Mouse (Mus musculus): ENCODE data around the gene Fhit.

Gene Fhit

DNA sequence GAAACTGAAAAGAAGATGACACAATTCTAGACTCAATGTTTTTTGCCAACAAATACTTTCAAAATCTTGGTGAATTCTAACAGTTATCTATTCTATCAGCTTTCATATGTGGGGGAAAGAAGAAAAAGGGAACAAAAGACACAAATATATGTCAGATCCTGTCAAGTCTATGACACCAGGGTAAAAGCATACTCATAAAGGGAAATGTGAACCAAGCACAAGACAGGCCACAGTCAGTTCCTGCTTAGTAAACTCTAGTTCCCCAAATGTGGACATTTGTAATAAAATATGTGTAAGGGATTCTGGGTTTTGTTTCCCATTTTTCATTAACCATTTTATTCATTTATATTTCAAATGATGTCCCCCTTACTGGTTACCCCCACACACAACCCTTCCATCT, 1022.5 kb downstream of the Fhit start:
- DNase-seq (ENCODE audit: low spot score in 2 of 2), result no peak

DNA sequence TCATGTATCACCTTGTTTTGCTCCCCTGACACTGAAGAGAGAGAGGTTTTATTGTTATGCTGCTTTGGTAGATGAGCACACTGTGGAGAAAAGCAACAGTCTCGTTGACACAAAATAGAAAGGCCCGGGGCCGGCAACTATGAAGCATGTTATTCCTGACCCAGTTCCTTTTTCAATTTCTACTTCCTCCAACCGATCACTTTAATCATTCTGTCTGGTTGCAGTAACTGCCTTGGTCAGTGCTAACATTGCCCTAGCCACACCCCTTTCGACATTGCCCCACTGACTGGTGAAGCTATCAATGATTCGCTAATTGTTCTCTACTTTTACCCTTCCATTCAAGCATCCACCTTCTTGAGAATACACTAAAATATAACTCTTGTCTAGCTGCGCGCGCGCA, 1028.0 kb downstream of the Fhit start:
- DNase-seq (ENCODE audit: low spot score in 2 of 2), result no peak

DNA sequence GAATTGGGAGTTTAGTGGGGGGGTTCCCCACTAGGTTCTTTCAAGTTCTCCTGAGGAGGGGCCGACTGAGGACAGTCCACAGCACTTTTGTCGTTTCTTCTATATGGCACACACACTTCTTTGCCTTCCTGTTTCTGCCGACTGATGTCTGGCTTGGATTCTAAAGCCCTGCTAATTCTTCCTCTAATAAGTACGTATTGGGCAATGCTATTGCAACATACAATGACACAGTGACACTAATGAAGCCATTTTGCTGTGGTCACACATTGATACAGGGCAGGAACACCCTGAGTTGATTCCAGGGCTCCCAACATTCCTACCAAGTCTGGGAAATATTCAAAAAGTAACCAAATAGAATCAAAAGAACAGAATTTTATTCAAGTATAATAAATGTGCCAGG, 1032.2 kb downstream of the Fhit start:
- DNase-seq (ENCODE audit: low spot score in 2 of 2), result no peak

DNA sequence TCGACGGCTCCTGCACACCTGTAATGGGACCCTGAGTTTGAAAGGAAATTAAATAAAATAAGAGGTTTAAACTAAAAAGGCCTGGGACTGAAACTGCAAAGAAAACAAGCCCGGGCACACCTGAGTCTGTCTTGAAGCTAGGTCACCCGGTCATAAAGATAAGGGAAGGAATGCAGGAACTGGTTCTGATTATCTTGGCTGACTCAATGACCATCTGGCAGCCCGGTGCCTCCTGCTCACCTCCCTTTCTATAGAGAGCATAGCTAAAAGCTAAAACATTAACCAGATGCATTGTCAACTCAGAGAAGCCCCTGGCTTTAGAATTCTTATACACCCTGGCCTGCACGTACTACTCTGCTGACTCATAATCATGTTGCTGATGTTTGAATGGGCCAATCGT, 1032.7 kb downstream of the Fhit start:
- DNase-seq (ENCODE audit: low spot score in 2 of 2), result no peak

DNA sequence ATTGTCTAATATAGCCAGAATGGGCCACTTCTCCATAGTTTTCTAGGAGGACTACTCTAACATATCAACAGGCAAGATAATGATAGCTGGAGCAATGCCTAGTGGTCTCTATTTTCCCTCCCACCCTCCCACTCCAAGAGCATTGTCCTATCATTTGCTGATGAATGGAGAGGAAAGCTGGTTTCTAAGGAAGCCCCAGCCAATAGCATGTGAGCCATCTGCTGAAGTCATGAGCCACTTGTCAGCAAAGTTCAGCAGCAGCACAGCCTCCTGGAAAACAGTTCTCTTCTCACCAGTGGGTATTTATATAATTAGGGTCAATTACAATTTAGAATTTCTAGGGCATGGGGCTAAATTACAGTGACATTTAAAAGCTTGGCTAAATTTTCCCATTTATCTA, 1035.3 kb downstream of the Fhit start:
- DNase-seq (ENCODE audit: low spot score in 2 of 2), result no peak

DNA sequence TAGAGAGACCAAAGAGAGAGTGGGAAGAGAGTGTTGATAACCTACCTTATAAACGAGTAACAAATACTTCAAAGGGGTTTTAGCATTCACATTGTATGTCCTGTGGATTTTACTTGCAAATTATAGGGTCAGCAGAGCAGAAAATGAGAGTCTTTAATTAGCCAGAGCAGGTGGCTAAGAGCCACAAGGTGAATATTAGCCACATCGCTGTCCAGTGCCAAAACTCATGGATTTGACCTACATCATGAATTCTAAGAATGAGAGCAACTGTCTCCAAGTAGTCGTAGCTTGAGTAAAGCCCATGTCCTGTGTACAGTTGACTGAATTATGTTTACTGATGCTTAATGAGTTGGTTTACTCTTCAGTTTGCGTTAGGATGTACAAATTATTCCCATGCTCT, 1039.7 kb downstream of the Fhit start:
- no peak for DNase-seq (ENCODE audit: low spot score in 2 of 2)

DNA sequence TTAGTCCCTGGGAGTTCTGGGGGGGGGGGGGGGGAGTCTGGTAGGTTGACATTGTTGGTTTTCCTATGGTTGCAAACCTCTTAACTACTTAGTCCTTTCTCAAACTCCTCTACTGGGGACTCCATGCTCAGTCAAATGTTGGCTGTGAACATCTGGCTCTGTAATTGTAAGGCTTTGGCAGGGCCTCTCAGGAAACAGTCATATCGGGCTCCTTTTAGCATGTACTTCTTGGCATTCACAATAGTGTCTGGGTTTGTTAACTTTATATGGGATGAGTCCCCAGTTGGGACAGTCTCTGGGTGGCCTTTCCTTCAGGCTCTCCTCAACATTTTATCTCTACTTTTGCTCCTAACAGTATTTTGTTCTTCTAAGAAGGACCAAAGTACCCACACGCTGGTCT, 1065.6 kb downstream of the Fhit start:
- DNase-seq (ENCODE audit: low spot score in 2 of 2), result no peak

DNA sequence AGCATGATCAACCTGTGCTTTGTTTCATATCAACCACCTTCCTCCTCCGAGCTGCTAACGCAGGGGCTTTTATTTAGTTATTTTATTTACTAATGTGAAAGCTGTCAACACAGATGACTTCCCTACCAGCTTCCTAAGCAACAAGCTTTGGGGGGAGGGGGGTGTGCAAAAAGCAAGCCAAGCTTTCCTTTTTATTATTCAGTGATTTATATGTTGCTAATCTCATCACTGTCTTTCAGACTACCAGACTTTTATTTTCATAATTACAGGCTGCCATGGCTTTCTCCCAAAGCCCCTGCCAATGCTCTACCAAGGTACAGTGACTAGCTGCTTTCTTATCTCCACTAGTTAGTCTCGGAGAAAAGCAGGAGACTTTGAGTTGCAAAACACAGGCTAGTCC, 1082.8 kb downstream of the Fhit start:
- DNase-seq (ENCODE audit: low spot score in 2 of 2), result no peak

DNA sequence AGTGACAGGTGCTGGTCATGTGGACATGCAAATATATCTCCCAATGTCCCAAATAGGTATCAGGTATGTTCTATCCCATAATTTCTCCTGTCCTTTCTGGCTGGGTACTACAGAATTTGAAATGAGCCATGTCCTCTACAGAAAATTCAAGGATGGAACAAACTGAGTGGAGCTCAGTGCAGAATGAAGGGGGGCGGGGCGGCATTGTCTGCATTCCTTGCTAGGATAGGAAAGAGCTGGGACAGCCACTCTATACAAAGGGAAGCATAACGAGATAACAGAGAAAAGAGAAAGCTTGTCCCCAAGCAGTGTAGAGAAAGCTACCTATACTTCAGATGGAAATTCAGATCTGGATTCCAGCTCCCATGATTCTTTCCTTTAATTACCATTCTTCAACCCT, 1111.9 kb downstream of the Fhit start:
- DNase-seq (ENCODE audit: low spot score in 2 of 2), result no peak

DNA sequence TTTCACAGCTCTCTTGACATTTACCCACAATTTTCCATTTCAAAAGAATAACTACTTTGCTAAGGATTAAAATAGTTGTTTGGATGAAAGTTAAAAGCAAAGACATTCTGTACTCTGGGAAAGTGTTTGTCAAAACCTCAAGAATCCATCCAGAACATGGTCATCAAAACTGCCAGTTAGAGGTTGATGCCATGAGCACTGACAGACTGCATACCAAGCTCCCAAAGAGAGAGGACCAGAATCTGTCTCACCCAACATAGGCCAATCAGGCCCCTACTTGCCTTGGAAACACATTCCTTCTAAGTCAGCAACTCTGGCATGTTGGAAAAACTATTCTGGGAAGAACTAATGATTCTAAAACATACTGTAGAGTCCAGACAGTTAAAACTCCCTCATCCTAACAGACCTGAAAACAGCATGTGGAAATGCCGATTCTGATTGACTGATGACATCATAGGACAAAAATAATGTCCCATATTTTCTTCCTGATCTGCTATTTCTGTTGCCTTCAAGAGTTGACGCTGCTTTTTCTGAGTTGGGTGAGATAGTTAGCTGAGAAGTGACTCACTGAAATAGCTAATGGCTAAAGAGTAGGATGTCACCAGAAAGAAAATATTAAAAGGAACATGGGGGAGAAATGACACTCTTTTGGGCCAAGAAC, 1114.6 kb downstream of the Fhit start:
- no peak for DNase-seq (ENCODE audit: low spot score in 2 of 2)

DNA sequence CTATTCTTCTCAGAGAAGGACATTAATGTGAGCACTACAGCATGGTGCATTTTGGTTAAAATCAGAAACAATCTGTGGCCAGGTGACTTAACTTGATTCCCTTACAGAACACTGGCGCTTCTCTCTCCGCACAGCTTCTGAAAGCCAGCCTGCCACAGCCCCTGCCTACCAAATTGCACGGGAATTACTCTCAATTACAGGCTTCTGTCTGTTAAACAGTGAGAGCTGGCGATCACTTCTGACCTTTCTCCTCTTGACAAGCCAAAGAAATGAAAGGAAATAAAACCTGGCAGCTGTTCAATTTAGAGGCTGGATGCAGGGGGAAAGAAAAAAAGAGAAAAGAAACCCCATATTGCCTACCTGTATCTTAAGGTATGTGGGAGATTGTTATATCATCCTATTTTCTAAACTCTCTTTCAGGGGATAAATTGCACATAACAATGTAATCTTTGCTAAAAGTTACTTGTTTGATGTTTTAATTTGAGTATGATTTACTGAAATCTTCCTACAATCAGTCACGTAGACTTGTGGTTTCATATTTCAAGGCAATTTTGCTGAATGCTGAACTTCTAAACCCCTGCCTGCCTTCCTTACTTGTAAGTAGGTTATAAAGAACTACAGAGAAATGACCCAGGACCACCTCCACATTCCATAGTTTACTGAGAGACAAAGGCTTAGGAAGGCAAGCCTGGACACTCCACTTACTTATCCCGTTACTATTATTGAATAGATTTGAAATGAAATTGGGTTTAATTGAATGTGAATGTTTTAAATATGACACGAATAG, 1115.3 kb downstream of the Fhit start:
- DNase-seq (ENCODE audit: low spot score in 2 of 2), result no peak

DNA sequence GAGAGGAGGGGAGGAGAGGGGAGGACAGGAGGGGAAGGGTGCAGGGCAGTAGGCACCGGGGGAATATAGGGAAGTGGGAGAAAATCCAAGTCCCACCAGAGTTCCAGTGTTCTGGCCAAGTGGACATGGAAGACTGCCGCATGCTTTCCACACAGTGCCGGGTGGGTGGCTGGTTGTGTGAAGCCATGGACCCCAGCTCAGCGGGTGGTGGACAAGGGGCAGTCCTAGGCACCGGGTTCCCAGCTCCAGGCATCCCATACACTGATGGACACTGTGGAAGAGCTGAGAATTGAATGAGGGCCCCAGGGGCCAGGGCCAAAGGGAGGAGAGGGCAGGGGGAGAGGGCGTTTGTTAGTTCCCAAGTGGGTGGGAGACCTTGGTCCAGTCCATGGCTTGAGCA, 1123.8 kb downstream of the Fhit start:
- no peak for DNase-seq (ENCODE audit: low spot score in 2 of 2)

DNA sequence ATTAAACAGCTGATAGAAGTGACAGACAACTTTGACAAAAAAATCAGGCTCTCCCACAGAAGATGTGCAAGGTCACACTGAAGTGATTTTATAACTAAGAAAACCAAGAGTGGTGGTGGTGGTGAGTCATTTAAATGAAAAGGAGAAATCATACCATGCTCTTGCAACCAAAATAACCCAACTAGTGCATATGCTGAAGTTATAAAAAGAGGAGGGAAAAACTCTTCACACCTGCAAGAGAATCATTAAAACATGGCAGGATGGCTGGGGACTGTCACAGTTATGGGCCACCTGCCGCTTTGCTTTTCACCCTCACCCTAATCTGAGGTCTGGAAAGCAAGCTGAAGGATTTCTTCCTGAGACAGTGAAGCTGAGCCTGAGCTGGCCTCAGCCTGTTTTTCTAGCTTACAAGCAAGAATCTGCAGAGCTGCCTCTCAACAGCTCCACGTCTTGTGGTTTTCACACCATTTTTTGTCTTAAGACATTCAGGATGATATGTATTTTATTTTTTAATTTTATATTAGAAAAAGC, 1125.1 kb downstream of the Fhit start:
- no peak for DNase-seq (ENCODE audit: low spot score in 2 of 2)

DNA sequence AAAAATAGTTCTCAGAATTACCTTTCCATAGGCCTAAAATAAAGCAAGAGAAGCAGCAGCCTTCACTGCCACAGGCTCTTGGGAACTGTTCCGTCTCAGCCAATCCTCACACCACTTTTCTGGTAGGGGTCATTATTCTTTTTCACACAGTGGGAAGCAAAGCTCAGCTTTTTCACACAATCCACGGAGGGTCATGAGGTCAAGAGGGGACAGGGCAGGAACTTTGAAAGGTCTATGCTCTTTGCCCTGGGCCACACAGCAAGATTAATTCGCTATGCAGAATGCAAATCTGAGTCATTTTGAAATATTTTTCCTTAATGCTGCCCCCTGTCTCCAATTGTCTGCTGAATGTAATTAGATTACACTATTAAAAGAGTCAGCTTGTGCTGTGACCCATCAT, 1126.2 kb downstream of the Fhit start:
- DNase-seq (ENCODE audit: low spot score in 2 of 2), result no peak

DNA sequence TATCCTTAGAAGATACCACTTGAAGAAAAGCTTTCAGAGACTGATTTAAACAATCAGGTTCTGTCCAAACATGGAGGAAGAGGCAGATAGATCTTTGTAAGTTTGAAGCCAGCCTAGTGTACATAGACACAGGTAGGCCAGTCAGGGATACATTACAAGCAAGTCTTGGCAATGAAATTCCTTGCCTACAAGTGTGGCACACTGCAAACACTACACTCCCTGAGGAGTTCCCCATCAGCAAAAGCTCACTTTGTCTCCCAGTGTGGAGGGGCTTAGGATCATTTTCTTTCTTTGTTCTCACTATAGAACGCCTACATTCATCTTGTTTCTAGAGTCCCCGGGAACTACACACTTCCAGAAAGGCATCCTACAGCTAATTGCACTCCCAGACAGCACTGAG, 1126.6 kb downstream of the Fhit start:
- DNase-seq (ENCODE audit: low spot score in 2 of 2), result no peak

DNA sequence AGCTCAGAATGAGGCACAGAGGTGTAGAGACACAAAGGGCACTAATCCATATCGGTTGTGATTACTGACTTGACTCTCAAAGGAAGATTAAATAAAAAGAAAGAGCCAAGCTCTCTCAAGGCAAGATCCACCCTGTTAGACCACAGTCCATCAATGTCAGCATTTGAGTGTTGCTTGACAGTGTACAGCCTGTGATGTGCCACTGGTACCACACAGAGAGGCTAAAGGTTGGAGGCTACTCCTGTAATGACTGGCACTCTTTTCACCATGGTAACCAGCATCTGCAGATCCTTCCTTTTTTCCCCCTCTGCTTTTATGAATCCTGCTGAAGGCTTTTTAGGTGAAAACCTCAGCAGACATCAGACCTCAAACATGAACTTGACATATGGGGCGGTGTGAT, 1138.5 kb downstream of the Fhit start:
- DNase-seq (ENCODE audit: low spot score in 2 of 2), result no peak

DNA sequence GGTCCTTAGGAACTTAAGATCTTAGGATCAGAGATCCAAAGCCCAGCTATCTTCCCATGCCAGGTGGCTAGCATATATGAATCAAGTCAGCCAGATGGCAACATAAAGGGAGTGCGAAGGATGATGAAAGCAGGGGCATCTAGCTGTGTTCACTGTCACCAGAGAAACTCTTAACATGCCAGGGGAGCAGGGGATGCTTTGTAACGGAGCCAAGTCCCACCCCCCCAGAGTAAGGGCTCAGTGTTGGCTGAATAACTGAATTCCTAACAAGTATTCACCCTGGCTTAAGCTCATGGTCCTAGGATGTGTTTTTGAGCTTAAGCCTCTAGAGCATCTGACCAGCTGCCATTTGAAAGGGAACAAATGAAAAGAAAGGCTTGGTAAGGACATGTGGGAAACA, 1139.5 kb downstream of the Fhit start:
- DNase-seq (ENCODE audit: low spot score in 2 of 2), result no peak

DNA sequence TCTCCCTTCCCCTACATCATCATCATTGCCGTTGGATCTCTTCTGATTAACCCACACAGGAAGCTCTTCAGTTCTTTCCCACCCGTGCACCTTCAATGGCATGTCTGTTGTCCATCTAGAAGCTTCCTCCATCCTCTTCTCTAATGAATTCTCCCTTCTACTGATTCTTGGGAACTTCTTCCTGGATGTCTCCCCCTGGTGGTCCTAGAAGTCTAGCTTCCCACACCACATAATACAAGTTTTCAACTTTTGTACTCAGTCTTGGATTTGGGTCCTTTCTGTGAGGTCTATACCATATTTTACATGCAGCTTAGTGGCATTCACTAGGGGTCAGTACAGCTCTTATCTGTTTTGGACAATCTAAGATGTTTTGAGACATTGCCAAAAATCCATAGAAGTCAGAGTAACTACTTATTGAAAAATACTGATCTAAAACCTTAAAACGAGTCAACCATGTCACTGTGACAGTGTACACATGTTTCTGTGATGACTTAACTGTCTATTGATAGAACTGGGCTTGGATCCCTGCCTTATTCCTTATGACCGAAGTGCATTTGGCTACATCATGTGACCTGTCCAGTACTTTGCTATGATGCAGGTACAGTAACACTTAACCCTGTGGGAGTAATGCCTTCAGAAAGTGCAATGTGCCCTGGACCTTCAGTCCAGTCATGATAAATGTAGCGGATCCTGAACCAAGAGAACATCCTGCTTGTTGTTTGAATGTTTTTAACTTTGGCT, 1141.3 kb downstream of the Fhit start:
- DNase-seq (ENCODE audit: low spot score in 2 of 2), result no peak

DNA sequence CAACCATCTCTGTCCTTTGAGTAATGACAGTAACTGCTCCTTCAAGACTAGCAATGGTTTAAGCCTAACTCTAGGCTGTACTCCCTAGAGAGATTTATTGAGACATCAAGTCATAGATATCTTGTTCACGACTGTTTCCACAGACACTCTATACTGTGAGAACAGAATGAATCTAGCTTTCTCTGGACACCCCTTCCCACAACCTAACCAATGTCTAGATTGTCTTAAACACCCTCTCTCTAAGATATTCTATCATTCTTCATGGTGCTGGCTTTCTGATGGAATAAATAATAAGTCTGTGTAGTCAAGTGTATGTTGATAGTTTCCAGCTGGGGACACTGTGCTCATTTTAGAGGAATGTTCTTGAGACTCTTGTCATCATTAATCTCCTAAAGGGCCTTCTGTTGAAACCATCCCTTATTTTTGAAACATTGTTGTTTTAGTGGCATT, 1148.0 kb downstream of the Fhit start:
- DNase-seq (ENCODE audit: low spot score in 2 of 2), result no peak

DNA sequence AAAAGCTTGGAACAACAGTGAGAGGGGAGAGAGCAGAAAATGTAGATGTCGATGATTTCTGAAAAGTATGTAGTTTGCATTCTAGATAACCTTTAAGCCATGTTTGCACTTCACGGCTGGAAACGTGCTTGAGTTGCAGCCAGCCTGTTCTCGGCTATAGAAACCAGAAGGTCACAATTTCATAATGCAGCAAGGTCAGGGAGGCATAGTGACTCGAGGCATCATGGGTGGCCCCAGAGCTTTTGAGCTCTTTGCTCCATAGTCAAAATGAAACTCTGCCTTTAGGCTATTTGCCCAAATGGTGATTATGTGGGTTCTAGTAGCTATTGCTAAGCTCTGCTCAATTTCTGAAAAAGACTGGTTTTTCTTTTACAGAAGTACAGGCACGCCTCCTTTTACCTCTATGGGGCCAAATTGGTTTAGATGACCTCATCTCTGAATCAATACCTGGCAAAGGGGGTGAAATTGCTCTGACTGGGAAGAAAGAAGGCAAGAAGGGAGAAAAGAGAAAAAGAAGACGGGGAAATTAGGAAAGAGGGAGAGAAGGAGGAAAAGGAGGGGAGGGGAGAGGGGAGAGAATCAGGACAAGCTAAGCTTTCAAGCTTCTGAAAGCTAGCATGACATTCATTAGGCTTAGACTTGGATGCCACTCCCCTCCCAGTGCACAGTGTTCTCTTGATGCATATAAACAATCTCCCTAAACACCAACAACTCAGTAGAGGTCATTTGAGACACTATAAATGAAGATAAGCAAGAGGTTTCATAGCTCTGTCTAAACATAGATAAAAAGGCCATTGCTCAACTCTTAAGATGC, 1148.6 kb downstream of the Fhit start:
- no peak for DNase-seq (ENCODE audit: low spot score in 2 of 2)

DNA sequence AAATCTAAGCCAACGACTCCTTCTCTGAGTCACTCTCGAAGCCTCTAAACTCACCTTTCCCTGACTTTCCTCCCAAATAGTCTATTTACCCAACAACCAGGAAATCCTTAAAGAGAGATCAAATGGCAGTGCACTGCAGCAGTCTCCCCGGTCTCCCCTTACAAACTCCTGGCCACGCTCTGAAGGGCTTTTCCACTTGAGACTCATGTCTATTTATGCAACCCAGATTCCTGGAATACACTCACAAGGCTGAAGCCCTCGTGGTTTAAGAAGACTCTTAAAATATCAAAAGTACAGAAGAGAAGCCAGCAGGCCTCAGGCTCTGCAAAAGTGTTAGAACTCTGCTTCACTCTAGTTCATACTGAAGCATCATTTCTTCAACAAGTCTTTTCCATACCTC, 1155.6 kb downstream of the Fhit start:
- DNase-seq (ENCODE audit: low spot score in 2 of 2), result no peak

DNA sequence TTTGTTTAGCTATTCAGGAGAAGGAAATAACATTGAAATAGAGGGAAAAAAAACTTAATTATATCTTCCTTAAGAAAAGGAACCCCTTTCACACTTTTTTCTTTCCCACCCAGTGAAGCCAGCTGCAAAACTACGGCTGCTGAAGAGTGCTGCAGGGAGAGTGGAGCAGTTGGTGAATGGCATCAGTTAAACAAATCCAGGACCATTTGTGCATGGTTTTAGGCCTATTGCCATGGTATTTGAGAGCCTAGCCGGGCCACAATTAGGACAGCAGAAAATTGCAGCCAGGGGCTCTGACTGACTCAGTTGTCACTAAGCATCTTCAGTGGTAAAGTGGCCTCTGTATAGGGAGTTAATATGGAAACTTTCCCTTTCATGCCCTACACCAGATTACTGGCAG, 1158.0 kb downstream of the Fhit start:
- no peak for DNase-seq (ENCODE audit: low spot score in 2 of 2)

All from frontal cortex, postnatal 10 days (tissue).